Mouse (Mus musculus) activated CD4-positive, CD25-positive, alpha-beta regulatory T cell, adult 4 months (primary cell): Measurements from ENCODE around the gene Esm1. TPM values are rescaled to one million over a fixed set of nuclear protein-coding genes. Genes with fewer than 3 reads are reported as not detected.
"Not testable (repeated sequence)": the region's sequence is repeated elsewhere in the genome, so short reads cannot be mapped to it uniquely, and the experiment has no call there.

ENCODE experiments used
- ATAC-seq: one replicate; pipeline ENCODE4 v1.8.0; 2017
- polyA plus RNA-seq, 2 experiments: library from polyadenylated mRNA; unstranded; fragments of 100-300 nt; shearing (Covaris generic); gene quantifications; one replicate each; pipeline ENCODE4 v1.2.1; 2017

The Esm1 gene
- polyA plus RNA-seq, 2 experiments from 2014 or later: not detected

DNA sequence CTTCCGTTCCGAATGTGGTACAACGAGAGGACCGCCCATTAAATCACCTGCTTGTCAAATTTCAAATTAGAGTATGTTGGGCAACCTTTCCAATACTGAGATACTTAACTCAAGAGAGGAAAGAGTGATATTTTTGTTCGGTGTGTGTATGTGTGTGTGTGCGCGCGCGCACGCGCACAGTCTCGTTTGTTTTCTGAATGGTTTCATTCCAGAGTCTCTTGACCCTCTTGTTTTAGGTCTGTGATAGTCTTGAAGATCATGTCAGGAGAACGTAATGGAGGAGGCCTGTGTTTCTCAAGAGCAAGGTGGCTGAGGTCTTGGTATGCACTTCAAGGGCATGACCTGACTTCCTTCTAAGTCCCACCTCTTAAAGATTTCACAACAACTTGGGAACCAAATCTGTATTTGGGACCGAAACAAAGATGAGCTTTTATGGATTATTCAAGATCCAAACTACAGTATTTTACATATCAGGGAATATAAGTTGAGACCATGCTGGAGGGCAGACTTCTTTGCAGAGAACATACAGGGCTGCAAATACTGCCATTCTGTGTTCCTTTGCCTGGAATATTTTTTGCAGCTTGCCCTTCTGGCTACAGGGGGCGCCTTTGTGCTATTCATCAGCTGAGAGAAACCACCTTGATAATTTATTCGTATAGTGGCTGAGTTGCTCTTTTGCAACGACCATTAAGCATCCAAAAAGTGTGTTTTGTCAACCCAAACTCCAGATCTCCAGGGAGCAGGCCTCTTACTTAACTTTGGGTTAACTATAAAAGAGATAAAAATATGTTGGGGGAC is 18.4 kb downstream of the Esm1 start:
- ATAC-seq: no peak

DNA sequence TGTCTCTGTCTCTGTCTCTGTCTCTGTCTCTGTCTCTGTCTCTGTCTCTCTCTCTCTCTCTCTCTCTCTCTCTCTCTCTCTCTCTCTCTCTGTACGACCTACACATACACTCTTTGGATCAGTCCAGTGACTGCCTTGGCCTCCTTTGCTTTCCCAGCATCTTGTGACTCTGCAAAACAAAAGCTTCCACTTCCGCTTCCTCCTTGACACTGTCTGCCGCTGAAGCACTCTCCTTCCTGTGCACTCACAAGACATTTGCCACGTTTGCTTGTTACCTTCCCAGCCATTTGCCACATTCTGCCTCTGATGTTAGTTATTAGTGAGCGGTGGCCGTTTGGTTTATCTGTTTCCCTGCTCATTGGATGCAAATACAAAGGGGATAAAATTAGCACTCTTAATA is 32.7 kb downstream of the Esm1 start:
- peak; percentile 63 for ATAC-seq

DNA sequence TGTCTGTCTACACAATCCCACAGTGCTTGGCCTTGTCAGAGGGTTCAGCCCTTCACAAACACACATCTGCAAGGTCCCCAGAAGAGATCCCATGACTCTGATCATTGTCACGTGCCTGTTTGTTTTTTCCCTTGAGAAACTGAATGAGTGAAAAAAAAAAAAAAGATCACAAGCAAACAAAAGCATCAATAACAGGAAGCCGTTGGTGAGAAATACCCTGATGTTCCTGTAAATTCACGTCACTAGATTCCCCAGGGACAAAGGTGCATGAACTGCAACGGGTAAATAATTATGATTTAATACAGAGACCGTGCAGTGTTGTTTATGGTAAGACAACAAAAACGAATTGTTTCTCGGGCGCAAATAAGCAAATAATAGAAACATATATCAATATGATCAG is 35.6 kb downstream of the Esm1 start:
- ATAC-seq: peak; percentile 53

DNA sequence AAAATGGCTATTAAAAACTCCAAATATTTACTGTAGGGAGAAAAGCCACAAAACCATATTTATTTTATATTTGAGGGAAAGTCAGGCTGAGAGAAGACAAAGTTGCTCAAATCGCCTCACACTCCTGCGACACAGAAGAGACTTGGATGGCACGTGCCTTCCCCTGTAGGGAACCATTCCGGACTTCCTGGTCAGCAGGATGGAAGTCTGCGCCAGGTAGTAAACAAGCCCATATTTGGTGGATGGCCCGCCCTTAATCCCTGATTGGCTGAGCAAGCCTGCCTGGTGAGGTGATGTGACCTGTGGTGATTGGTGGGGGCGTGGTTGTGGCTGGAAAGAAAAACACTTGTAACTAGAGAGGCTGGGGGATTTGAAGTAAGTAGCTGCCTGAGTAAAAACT is 43.1 kb downstream of the Esm1 start:
- not testable (repeated sequence) for ATAC-seq

DNA sequence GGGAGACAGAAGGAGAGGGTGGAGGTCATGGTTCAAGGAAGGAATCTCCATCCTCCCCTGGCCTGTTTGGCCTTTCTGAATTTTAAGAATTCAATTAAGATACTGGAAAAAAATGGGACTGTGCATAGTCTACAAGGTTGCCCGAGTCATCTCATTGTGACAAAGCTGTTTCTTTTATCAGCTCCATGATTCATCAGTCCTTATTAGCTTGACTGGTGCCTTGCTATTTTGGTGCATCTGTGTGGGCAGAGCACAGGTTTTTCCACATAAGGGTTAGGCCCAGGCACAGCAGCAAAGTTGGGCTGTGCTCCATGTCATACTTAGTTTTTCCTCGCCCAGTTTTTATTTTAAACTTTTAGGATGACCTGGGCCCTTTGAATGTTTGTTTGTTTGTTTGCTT is 47.3 kb downstream of the Esm1 start:
- ATAC-seq: no peak

DNA sequence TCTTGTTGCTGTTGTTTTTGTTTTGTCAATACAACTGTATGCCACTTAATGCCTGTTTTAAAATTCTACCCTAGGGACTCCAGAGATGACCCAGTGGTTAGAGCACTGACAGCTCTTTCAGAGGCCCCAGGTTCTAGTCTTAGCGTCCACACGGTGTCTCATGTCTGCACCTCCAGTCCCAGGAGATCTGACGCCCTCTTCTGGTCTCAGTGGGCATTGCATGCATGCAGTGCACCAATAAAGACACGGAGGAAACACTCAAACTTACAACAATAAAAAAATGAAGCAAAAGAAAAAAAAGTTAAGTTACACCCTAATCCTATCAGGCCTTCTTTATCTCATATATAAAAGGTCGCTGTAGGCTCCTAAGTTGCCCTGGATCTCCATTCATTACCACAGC is 47.7 kb downstream of the Esm1 start:
- no peak for ATAC-seq

DNA sequence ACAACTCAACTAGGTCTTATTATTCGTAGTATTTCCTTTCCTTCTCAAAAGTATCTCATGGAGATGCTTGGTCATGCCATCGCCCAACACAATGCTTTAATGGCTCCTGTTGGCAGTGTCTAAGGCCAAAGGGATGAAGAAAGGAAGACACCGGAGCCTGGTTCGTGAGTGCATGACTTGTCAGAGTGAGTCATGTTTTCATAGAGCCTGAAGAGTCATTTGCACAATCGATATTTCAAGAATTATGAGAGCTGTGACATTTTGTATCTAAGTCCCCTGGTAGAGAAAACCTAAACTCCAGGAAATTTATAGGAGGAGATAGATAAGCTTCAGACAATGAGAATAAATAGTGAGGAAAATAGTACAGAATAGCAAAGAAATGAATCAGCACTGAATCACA is 49.8 kb downstream of the Esm1 start:
- no peak for ATAC-seq

DNA sequence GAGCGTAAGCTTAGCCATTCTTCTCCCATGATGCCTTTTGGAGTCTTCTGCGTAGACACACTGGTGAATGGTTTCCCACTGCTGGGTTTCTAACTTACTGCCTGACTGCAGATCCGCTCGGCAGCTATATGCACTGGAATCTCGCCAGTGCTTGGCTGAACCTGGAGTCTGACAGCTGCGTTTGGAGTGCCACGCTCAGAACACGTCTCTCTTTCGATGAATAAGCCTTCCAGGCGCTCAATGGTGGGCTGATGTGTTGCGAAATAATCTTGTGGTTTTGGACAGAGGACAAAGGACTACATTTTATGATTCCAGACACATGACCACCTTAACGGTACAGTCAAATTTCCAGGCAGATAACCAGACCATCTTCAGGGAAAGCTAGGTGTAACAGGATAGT is 53.4 kb downstream of the Esm1 start:
- no peak for ATAC-seq

DNA sequence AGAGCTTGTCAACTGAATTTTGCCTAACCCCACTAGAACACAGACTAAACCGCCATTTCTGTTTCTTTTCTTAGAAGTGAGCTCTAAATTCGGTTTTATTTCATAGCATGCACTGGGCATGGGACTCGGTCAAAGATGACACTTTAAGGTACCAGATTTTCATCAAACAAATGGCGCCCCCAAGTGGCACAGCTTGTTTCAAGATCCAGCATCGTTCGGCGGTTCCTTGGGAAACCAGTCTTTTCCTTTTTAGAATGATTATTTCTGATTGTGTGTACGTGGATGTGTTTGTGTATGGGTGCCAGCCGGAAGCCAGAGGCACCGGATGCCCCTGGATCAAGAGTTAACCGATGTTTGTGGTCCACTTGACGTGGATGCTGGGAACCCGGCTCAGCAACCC is 55.8 kb downstream of the Esm1 start:
- no peak for ATAC-seq

DNA sequence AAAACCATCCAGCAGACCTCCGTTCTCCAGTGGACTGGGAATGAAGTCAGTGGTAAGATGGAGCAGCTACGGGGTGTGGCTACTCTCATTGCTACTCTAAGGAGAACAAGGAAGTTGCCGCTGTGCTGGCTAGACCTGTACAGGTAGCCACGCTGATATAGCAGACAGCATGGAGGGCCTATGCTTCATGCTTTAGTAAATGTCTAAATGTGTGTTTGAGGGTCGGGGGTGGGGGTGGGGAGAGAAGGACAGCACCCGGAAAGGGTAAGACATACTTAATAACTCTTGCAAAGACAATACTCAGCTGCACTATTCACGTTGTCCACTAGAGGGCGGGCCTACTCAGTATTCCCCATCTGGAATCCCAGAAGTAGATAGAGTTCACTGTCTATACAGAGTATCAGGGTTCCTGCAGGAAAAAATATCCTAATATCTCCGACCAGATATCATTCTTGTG is 57.1 kb downstream of the Esm1 start:
- ATAC-seq: no peak

DNA sequence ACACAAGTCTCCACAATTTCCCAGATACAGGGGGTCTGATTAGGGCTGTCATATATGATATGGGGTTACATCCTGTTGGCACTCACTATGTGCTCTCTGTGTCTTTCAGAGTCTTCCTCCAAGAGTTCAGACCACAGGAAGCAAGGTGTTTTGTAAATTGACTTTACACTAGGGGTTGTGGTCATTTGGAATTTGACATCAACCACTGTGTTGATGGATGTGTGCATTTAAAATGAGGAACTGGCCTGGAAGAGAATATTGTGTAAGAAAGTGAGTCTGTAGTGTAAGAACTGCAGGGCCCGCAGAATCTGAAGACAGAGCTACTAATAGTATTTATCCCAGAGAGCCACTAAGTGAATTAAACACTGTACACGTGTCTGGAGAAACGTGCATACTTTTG is 57.7 kb downstream of the Esm1 start:
- no peak for ATAC-seq

Other genes with a start within 250 kb of the Esm1 start
- not detected for gene Ccno, start 221.9 kb upstream of the Esm1 start, polyA plus RNA-seq
- gene Mcidas, start 215.8 kb upstream of the Esm1 start, polyA plus RNA-seq: under 1 TPM in 1 of 2 experiments, not detected in 1; 0.13 TPM
- gene Cdc20b, start 174.5 kb upstream of the Esm1 start, polyA plus RNA-seq: under 1 TPM in 1 of 2 experiments, not detected in 1; 0.25 TPM
- gene Gpx8, start 163.2 kb upstream of the Esm1 start, polyA plus RNA-seq: not detected
- gene Gzma, start 108.7 kb upstream of the Esm1 start, polyA plus RNA-seq: 1 to 10 TPM; 3.3 to 6.7 TPM
- 1 to 10 TPM; 1.2 TPM for gene Gzmk, start 16.2 kb downstream of the Esm1 start, polyA plus RNA-seq
- gene BC067074, start 83.5 kb downstream of the Esm1 start, polyA plus RNA-seq: not detected